Mouse (Mus musculus) neural tube, postnatal 0 days (tissue): ENCODE results near the gene Flna. TPM values are rescaled to one million over a fixed set of nuclear protein-coding genes. Genes with fewer than 3 reads are reported as not detected.

Source experiments
- microRNA-seq: library from miRNA; unstranded; fragments of <30 nt; microRNA quantifications from one replicate; pipeline ENCODE4, GENCODE M21; 2016
- polyA plus RNA-seq: library from polyadenylated mRNA; unstranded; fragments of >200 nt; fragmentation: Nextera tagmentation; extraction: Ambion mirVana; gene quantifications from 2 replicates; pipeline ENCODE4 v1.2.1, GENCODE M21; 2015

Flna gene
- polyA plus RNA-seq = 43.8 and 61.0 TPM in 2 replicates

DNA sequence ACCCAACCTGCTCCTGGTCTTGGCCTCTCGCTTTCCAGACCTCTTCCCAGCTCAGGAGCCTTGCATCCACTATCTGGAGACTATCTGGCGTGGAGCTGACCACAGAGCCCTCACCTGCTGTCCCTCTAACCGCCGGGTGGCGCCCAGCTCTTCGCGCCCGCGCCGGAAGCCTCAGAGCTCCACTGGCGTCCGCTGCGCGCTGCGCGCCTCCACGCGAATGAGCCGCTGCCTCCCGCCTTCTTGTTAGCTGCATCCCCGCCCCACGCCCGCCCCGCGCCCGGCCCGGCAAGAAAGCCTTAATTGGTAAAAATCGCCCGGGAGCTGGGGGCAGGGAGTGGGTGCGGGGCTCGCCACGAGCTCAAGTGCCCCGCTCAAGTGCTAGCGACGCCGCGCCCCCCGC, at the start of gene Flna:
Flna (minus strand) TSS at position 206 of the 400 bp plus-strand sequence.

DNA sequence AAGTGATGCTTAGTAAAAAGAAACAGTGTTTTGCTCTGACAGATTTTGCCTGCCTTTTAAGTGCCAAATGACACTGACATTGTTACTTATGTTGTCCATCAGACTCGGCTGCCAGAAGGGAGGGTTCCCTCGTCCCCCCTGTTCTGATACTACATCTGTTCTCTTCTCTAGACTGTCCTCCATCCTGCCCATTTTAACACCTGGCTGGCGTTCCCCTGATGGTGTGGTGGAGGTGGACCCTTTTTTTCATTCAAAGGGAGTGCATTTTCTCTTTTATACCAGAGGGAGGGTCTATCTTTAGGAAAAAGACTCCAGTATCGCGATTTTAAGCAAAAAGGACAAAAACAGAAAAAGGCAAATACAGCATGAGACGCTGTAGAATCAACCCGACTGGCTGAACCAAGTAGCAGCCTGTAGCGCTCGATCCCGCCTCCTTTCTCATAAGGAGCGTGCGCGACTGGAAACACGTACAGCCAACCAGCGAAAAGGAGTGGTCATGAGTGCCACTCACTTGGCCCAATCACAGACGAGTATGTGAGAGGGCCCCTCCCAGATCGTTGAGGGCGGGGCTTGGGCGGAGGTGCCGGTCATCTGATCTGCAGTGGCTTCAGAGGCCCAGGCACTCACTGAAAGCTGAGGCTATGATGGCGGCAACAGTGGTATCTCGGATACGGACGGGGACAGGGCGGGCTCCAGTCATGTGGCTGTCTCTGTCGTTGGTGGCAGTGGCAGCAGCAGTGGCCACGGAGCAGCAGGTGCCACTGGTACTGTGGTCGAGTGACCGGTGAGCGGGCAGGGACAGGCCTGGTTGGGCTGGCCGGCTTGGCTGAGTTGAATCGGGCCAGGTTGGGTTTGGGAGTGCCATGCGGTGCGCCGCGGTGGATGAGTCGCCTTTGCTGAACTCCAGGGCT, 47.2 kb upstream of the Flna start, which contains the start of gene Atp6ap1:
Atp6ap1 (plus strand) TSS at position 560 of the 911 bp plus-strand sequence.

DNA sequence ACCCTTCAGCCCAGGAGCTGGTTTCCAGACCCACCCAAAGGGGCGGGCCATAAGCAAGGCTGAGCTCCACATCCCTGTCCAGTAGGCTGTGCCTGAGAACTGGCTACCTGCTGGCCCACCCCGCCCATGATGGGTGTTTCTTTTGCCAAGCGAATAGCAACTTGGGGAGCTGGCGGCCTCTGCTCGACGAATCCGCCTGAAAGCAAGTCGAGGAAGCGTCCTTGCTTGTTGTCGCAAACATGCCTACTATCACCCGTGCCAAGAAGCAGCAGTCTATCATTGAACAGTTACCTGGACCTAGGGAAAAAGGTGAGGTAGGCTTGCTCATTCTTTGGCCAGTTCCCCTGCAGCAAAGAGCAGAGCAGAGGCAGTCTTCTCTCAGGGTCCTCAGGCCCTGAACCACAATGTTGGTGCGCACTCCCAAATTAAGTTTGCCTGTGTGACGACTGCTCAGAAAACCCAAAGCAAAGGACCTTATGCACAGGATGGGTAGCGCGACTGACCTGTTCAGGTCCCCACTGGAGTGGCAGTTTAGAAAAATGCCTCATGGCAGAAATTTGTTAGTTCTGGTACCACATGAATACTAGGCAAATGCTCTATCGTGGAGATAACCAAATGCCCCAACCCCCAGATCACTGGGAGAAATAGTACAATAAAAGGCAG, 32.2 kb upstream of the Flna start, which contains the start of the genes Taz and Dnase1l1:
Taz (plus strand) TSS at position 181 of the 663 bp plus-strand sequence.
Dnase1l1 (minus strand) TSS at position 606 of the 663 bp plus-strand sequence.

DNA sequence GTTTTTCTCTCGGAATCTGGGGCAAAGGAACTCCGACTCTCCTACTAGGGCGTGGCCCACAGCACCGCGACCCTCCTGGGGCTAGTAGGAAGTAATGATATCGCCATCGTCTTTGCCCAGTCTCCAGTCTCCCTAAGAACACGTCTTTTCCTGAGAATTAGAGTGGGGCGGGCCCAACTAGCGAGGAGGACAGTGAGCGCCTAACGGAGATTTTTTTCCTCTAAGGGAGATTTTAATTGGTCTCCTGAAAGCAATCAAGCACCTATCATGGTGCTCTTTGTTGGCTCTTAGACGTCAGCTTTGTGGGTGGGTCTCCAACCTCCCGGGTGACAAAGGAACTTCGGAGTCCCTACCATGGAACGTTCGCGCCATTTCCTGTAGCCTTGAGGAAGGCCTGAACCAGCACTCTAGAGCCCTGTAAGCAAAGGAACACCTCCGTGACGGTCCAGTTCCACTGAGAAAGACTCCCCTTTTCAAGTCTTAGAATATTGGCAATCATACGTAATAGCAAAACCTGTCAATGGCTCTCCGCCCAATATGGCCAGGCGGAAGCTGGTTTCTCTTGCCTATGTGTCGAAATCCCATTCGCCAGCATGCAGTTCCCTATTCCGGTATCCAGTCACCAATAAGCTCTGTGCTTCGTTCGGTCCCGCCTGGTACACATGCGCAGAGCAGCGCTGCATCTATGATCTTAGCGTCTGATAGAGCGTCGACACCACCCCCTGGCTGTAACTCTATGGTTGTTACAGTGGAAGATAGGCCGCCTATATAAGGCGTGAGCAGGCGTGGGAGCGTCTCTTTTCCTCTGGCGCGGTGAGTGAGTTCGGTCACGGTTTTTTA, 20.7 kb upstream of the Flna start, which contains the start of gene Rpl10:
Rpl10 (plus strand) TSS at position 751 of the 840 bp plus-strand sequence.

DNA sequence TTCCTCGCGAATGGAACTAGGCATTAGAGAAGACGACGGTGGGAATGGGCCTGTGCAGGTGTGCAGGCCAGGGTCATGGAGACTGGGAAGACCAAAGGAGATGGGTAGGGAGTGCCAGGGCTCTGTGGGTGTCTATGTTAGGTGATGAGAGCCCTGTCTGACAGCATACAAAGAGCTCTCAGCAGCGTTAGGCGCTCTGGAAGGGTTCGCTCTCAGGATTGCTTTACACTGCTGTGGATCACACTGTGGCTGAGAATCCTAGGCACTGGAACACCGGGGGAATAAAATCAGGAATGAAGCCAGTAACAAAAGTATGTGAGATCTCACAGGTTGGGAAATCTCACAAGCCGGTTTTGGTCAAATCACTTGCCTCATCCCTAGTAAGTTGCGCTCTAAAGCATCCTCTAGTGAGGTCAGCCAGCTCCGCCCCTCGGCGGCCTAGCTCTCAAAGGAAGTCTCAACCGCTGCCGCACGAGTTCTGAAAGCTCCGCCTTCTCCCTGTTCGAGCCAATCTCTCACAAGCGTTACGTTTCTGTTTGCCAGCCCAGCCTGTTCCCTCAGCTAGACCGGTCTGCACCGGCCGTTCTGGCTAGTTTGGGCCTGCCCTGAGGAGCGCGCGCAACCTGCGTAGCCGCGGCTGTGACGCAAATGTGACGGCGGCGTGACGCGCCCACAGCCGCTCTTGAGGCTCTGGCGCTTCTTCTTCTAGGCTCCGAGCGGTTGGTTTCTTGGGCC, 4.7 kb upstream of the Flna start, which contains the start of gene Emd:
Emd (plus strand) TSS at position 535 of the 735 bp plus-strand sequence.

DNA sequence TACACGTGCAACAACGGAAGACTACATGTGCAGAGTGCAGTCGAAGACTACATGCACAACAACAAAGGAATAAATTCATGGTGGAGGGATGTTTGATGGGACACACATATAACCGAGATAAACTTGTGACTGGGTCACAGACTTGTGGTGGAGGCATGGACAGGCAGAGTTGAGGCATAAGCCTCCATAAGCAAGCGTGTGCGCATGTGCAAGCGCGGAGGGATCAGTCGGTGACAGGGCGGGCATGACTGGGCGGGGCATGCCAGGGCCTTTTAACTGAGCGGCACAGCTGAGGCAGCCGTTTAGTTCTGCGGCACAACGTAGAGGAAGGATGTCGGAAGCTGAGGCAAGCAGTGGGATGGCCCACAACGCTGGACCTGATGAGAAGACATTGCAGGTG, 72.7 kb downstream of the Flna start, which contains the start of gene Tktl1:
Tktl1 (plus strand) TSS at position 301 of the 400 bp plus-strand sequence.

Small RNA genes within 50 kb of the gene (microRNA-seq; reads per million reads assigned to microRNA genes)
- not detected for gene Mir7091

Other genes starting within 250 kb of the Flna start
- gene Irak1, start 225.9 kb downstream of the Flna start, polyA plus RNA-seq = 39.7 and 41.8 TPM in 2 replicates
- not detected in 2 replicates for gene Opn1mw, start 122.4 kb downstream of the Flna start, polyA plus RNA-seq
- gene Mecp2, start 114.5 kb downstream of the Flna start, polyA plus RNA-seq = 10.4 and 12.3 TPM in 2 replicates
- not detected in 2 replicates for gene Tex28, start 82.0 kb downstream of the Flna start, polyA plus RNA-seq
- 0.06 and 0.11 TPM in 2 replicates for gene Tktl1, start 72.6 kb downstream of the Flna start, polyA plus RNA-seq
- 14.8 and 19.3 TPM in 2 replicates for gene Emd, start 4.9 kb upstream of the Flna start, polyA plus RNA-seq
- 381 and 413 TPM in 2 replicates for gene Rpl10, start 21.0 kb upstream of the Flna start, polyA plus RNA-seq
- 71.7 and 76.5 TPM in 2 replicates for gene Taz, start 32.1 kb upstream of the Flna start, polyA plus RNA-seq
- 4.8 and 6.5 TPM in 2 replicates for gene Dnase1l1, start 32.5 kb upstream of the Flna start, polyA plus RNA-seq
- 288 and 316 TPM in 2 replicates for gene Atp6ap1, start 47.3 kb upstream of the Flna start, polyA plus RNA-seq
- gene Gdi1, start 55.2 kb upstream of the Flna start, polyA plus RNA-seq = 703 and 737 TPM in 2 replicates
- gene Fam50a, start 63.2 kb upstream of the Flna start, polyA plus RNA-seq = 50.7 and 58.8 TPM in 2 replicates
- gene Plxna3, start 79.2 kb upstream of the Flna start, polyA plus RNA-seq = 17.0 and 25.9 TPM in 2 replicates
- gene Lage3, start 103.8 kb upstream of the Flna start, polyA plus RNA-seq = 84.2 and 99.7 TPM in 2 replicates
- gene Ubl4a, start 123.4 kb upstream of the Flna start, polyA plus RNA-seq = 62.6 and 63.8 TPM in 2 replicates
- 7.3 TPM in 2 replicates for gene Slc10a3, start 123.5 kb upstream of the Flna start, polyA plus RNA-seq
- 29.6 and 32.1 TPM in 2 replicates for gene Fam3a, start 143.5 kb upstream of the Flna start, polyA plus RNA-seq
- 9.5 and 9.7 TPM in 2 replicates for gene Ikbkg, start 143.5 kb upstream of the Flna start, polyA plus RNA-seq
- 38.9 and 41.4 TPM in 2 replicates for gene G6pdx, start 179.4 kb upstream of the Flna start, polyA plus RNA-seq
- gene Gm6880, start 231.6 kb upstream of the Flna start, polyA plus RNA-seq = not detected in 2 replicates